Mouse (Mus musculus) liver, embryonic 16.5 days (tissue): Measurements from ENCODE around the gene Krtap29-1. TPM values are rescaled to one million over a fixed set of nuclear protein-coding genes. Genes with fewer than 3 reads are reported as not detected.

Source experiments
- ATAC-seq: fragments of 200-750 bp; cut with Nextera tagmentation; 2 replicates; pipeline ENCODE4 v1.8.0; 2017; ENCODE audit warnings: low read depth, mild to moderate bottlenecking, moderate number of reproducible peaks, moderate library complexity
- H3K27ac ChIP-seq: fragments of 300-500 bp; sonication (generic); 2 replicates; pipeline ENCODE4 v1.5.1; 2014; ENCODE audit warnings: mild to moderate bottlenecking, low read length
- H3K27me3 ChIP-seq: fragments of 300-500 bp; sonication (generic); 2 replicates; pipeline ENCODE4 v1.6.1; 2014; ENCODE audit warnings: low read depth, low read length, mixed read lengths; ENCODE audit not compliant: control insufficient read depth, insufficient read depth
- H3K36me3 ChIP-seq: fragments of 300-500 bp; sonication (generic); 2 replicates; pipeline ENCODE4 v1.6.1; 2014; ENCODE audit warnings: mild to moderate bottlenecking; ENCODE audit not compliant: control insufficient read depth, insufficient read depth
- H3K4me1 ChIP-seq: fragments of 300-500 bp; sonication (generic); 2 replicates; pipeline ENCODE4 v1.6.1; 2014; ENCODE audit warnings: low read depth, low read length, mixed read lengths; ENCODE audit not compliant: control insufficient read depth
- H3K4me2 ChIP-seq: fragments of 300-500 bp; sonication (generic); 2 replicates; pipeline ENCODE4 v1.6.1; 2014; ENCODE audit warnings: low read depth, low read length, mixed read lengths
- H3K4me3 ChIP-seq: fragments of 300-500 bp; sonication (generic); 2 replicates; pipeline ENCODE4 v1.5.1; 2014; ENCODE audit warnings: low read depth, mild to moderate bottlenecking, low read length
- H3K9ac ChIP-seq: fragments of 300-500 bp; sonication (generic); 2 replicates; pipeline ENCODE4 v1.6.1; 2014; ENCODE audit warnings: low read depth, low read length
- H3K9me3 ChIP-seq: fragments of 300-500 bp; sonication (generic); replicated peaks from 2 replicates; pipeline ENCODE4 v1.6.1; 2016; ENCODE audit warnings: low read length; ENCODE audit not compliant: control insufficient read depth
- WGBS: fragments of 180-500 bp; shearing (Covaris S2); extraction: QIAGEN DNeasy Blood & Tissue Kit; methylation state at CpG from one replicate; pipeline ENCODE4 v1.1.7; 2014; ENCODE audit not compliant: insufficient replicate concordance; 5-methylcytosine and 5-hydroxymethylcytosine counted together
- polyA plus RNA-seq: library from polyadenylated mRNA; unstranded; fragments of >200 nt; fragmentation: Nextera tagmentation; extraction: Ambion mirVana; gene quantifications from 2 replicates; pipeline ENCODE4 v1.2.1, GENCODE M21; 2015

Krtap29-1 gene
- polyA plus RNA-seq, 1 experiment from 2014 or later, result not detected

GRCm38 (mm10) chr11:99985291-99986092 lies 6.6 kb upstream of the Krtap29-1 start:
- WGBS, result 70% methylated on average over 20 of the region's 20 CpGs
- H3K27ac ChIP-seq, result no peak overlapping the region

GRCm38 (mm10) chr11:99983442-99983841 lies 4.6 kb upstream of the Krtap29-1 start:
- Histone ChIP-seq H3K27ac (no peak overlapping the region), H3K9ac (no peak overlapping the region), H3K9me3 (no peaks in the 10 kb centered on the region), H3K36me3 (no peaks in the 10 kb centered on the region), H3K4me1 (no peaks in the 10 kb centered on the region), H3K27me3 (no peaks in the 10 kb centered on the region), H3K4me2 (no peak overlapping the region), H3K4me3 (no peak overlapping the region)
- WGBS, result 74% methylated on average over 1 of the region's 1 CpGs
- no peak for ATAC-seq

More at GRCm38 (mm10) chr11:99985291-99986092, 6.6 kb upstream of the Krtap29-1 start:
- Histone ChIP-seq H3K36me3 (no peaks in the 10 kb centered on the region), H3K4me1 (no peaks in the 10 kb centered on the region), H3K27me3 (no peaks in the 10 kb centered on the region), H3K4me2 (no peak overlapping the region), H3K4me3 (no peak overlapping the region), H3K9ac (no peak overlapping the region), H3K9me3 (no peaks in the 10 kb centered on the region)
- ATAC-seq, result no peak

DNA sequence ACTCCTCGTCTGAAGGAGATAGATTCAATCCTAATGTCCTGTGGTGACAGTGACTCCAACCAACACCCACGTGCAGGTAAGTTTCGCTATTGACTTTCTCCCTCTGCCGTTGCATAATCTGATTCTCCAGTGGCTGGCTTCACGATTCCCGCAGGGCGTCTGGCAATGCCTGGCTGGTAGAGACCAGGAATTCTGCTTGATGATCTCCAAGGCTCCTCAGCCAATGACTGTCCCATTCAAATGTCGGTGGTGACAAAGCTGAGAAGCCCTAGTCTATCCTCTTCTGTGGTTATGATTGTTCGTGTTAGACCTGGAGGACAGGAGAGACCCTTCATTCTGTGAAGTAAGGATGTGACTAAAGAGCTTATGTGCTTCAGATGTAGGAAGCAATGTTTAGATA lies 3.9 kb upstream of the Krtap29-1 start:
- Histone ChIP-seq H3K27me3 (no peaks in the 10 kb centered on the region), H3K36me3 (no peaks in the 10 kb centered on the region), H3K4me2 (no peak overlapping the region), H3K4me3 (no peak overlapping the region), H3K9me3 (no peaks in the 10 kb centered on the region), H3K27ac (no peak overlapping the region), H3K9ac (no peak overlapping the region), H3K4me1 (no peaks in the 10 kb centered on the region)
- 61% methylated on average over 9 of the region's 9 CpGs for WGBS
- no peak for ATAC-seq

GRCm38 (mm10) chr11:99965961-99966360 lies 12.9 kb downstream of the Krtap29-1 start:
- WGBS, result 31% methylated on average over 2 of the region's 2 CpGs
- Histone ChIP-seq H3K36me3 (no peaks in the 10 kb centered on the region), H3K27ac (no peak overlapping the region), H3K9ac (no peak overlapping the region), H3K4me3 (no peak overlapping the region), H3K27me3 (no peaks in the 10 kb centered on the region), H3K4me2 (no peak overlapping the region), H3K9me3 (no peaks in the 10 kb centered on the region), H3K4me1 (no peaks in the 10 kb centered on the region)
- ATAC-seq, result no peak

- Histone ChIP-seq H3K9ac (no peak overlapping the region), H3K27me3 (no peaks in the 10 kb centered on the region), H3K4me1 (no peaks in the 10 kb centered on the region), H3K27ac (no peak overlapping the region), H3K4me2 (no peak overlapping the region), H3K36me3 (no peaks in the 10 kb centered on the region), H3K9me3 (no peaks in the 10 kb centered on the region), H3K4me3 (no peak overlapping the region)
- WGBS, result 31% methylated on average over 6 of the region's 6 CpGs
- no peak for ATAC-seq
Measured at GRCm38 (mm10) chr11:99964213-99964612, 14.6 kb downstream of the Krtap29-1 start.

GRCm38 (mm10) chr11:99948175-99948574 lies 30.7 kb downstream of the Krtap29-1 start, which contains the start of gene Krtap9-5:
TSS of gene Krtap9-5 (plus strand) at chr11:99948475.
- H3K9ac ChIP-seq, result no peak within 1 kb of the TSS
- H3K36me3 ChIP-seq, result no peaks in the 10 kb centered on the region
- no peak within 1 kb of the TSS for H3K4me3 ChIP-seq
- no peak within 1 kb of the TSS for H3K27ac ChIP-seq
- H3K9me3 ChIP-seq, result no peaks in the 10 kb centered on the region
- no peak within 1 kb of the TSS for H3K4me2 ChIP-seq
- H3K27me3 ChIP-seq, result no peaks in the 10 kb centered on the region
- ATAC-seq, result no peak
- H3K4me1 ChIP-seq, result no peaks in the 10 kb centered on the region
- WGBS, result 55% methylated on average over 2 of the region's 2 CpGs

- no peaks in the 10 kb centered on the region for H3K36me3 ChIP-seq
- H3K4me3 ChIP-seq, result no peak overlapping the region
- H3K9me3 ChIP-seq, result no peaks in the 10 kb centered on the region; the same call in 1 of the 2 replicates
- no peak overlapping the region for H3K4me2 ChIP-seq
- WGBS, result 57% methylated on average over 9 of the region's 9 CpGs
- no peak for ATAC-seq
- H3K27me3 ChIP-seq, result no peaks in the 10 kb centered on the region
- H3K4me1 ChIP-seq, result no peaks in the 10 kb centered on the region
- H3K9ac ChIP-seq, result no peak overlapping the region
- H3K27ac ChIP-seq, result no peak overlapping the region
Measured at GRCm38 (mm10) chr11:99937751-99938264, 41.0 kb downstream of the Krtap29-1 start.

DNA sequence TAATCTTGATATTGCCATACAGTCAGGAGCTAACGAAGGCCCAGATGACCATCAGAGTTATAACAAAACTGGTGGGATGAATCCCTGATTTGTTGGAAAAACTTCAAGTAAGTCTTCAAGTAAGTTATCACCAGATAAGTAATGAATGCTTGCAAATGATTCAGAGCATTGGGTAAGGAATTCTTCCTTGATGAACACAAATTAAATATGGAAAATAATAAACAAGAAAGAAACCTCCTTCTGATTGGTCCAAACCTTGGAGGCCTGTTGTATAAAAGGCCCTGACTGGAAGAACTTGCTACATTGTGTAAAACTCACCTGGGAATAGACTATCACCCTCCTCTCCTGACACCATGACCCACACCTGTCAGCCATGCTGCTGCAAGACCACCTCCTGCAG lies 42.9 kb downstream of the Krtap29-1 start, which contains the start of gene Krtap31-2:
Gene Krtap31-2, plus strand, starts transcription at position 301 of the 400 bp plus-strand sequence.
- no peak within 1 kb of the TSS for H3K4me2 ChIP-seq
- no peaks in the 10 kb centered on the region for H3K36me3 ChIP-seq
- H3K27ac ChIP-seq, result no peak within 1 kb of the TSS
- H3K9me3 ChIP-seq, result no peaks in the 10 kb centered on the region
- no peaks in the 10 kb centered on the region for H3K27me3 ChIP-seq
- WGBS, result 54% methylated on average over 1 of the region's 1 CpGs
- ATAC-seq, result no peak
- no peaks in the 10 kb centered on the region for H3K4me1 ChIP-seq
- no peak within 1 kb of the TSS for H3K4me3 ChIP-seq
- no peak within 1 kb of the TSS for H3K9ac ChIP-seq
